Mouse (Mus musculus): Measurements from ENCODE around the gene Ccrl2.
A peak's percentile ranks its signal among the peaks of the same experiment; 100 is the strongest.

Gene Ccrl2

GRCm38 (mm10) chr9:111056798-111057543 lies at the start of gene Ccrl2:
Gene Ccrl2, minus strand, starts transcription at chr9:111057519.
- peak; percentile 19 for DNase-seq (ENCODE audit: low spot score)

- DNase-seq (ENCODE audit: low spot score) = no peak
These were observed 46.6 kb upstream of the Ccrl2 start for GRCm38 (mm10) chr9:111103893-111104292.

- no peak for DNase-seq (ENCODE audit: low spot score)
These were observed 46.0 kb upstream of the Ccrl2 start for GRCm38 (mm10) chr9:111103293-111103692.

GRCm38 (mm10) chr9:111100406-111100805 lies 43.1 kb upstream of the Ccrl2 start:
- no peak for DNase-seq (ENCODE audit: low spot score)

- DNase-seq (ENCODE audit: low spot score) = no peak
These were observed 40.2 kb upstream of the Ccrl2 start for GRCm38 (mm10) chr9:111097543-111097942.

GRCm38 (mm10) chr9:111096419-111097326 lies 39.4 kb upstream of the Ccrl2 start:
- DNase-seq (ENCODE audit: low spot score) = no peak

- DNase-seq (ENCODE audit: low spot score) = no peak
These were observed 38.4 kb upstream of the Ccrl2 start for GRCm38 (mm10) chr9:111095710-111096109.

- no peak for DNase-seq (ENCODE audit: low spot score)
These were observed 37.3 kb upstream of the Ccrl2 start for GRCm38 (mm10) chr9:111094626-111095025.

- peak; percentile 39 for DNase-seq (ENCODE audit: low spot score)
These were observed 35.8 kb upstream of the Ccrl2 start for GRCm38 (mm10) chr9:111093094-111093493.

- no peak for DNase-seq (ENCODE audit: low spot score)
These were observed 35.3 kb upstream of the Ccrl2 start for GRCm38 (mm10) chr9:111092657-111093056.

- no peak for DNase-seq (ENCODE audit: low spot score)
These were observed 31.6 kb upstream of the Ccrl2 start for GRCm38 (mm10) chr9:111088886-111089285.

- DNase-seq (ENCODE audit: low spot score) = no peak
These were observed 30.6 kb upstream of the Ccrl2 start for GRCm38 (mm10) chr9:111087960-111088359.

- no peak for DNase-seq (ENCODE audit: low spot score)
These were observed 29.8 kb upstream of the Ccrl2 start for GRCm38 (mm10) chr9:111086995-111087606.

GRCm38 (mm10) chr9:111086137-111086536 lies 28.8 kb upstream of the Ccrl2 start:
- no peak for DNase-seq (ENCODE audit: low spot score)

GRCm38 (mm10) chr9:111085329-111085728 lies 28.0 kb upstream of the Ccrl2 start:
- DNase-seq (ENCODE audit: low spot score) = no peak

- no peak for DNase-seq (ENCODE audit: low spot score)
These were observed 24.4 kb upstream of the Ccrl2 start for GRCm38 (mm10) chr9:111081765-111082164.

- no peak for DNase-seq (ENCODE audit: low spot score)
These were observed 23.5 kb upstream of the Ccrl2 start for GRCm38 (mm10) chr9:111080801-111081200.

GRCm38 (mm10) chr9:111077745-111078144 lies 20.4 kb upstream of the Ccrl2 start:
- DNase-seq (ENCODE audit: low spot score) = no peak

- no peak for DNase-seq (ENCODE audit: low spot score)
These were observed 15.7 kb upstream of the Ccrl2 start for GRCm38 (mm10) chr9:111072971-111073370.

- peak; percentile 29 for DNase-seq (ENCODE audit: low spot score)
These were observed 14.9 kb upstream of the Ccrl2 start for GRCm38 (mm10) chr9:111072175-111072574.

- DNase-seq (ENCODE audit: low spot score) = peak; percentile 45
These were observed 13.2 kb upstream of the Ccrl2 start for GRCm38 (mm10) chr9:111070546-111070961.

GRCm38 (mm10) chr9:111067052-111067451 lies 9.7 kb upstream of the Ccrl2 start:
- no peak for DNase-seq (ENCODE audit: low spot score)

GRCm38 (mm10) chr9:111062840-111063239 lies 5.5 kb upstream of the Ccrl2 start:
- DNase-seq (ENCODE audit: low spot score) = no peak

Measured in ovary, postnatal 14 days (tissue).